Mouse (Mus musculus) hindbrain, embryonic 15.5 days (tissue): Measurements from ENCODE around the gene Rln1. TPM values are rescaled to one million over a fixed set of nuclear protein-coding genes. Genes with fewer than 3 reads are reported as not detected.
A peak's percentile ranks its signal among the peaks of the same experiment; 100 is the strongest.

ENCODE experiments used
- ATAC-seq: fragments of 200-750 bp; cut with Nextera tagmentation; 2 replicates; pipeline ENCODE4 v1.8.0; 2017; ENCODE audit warnings: low read depth, moderate number of reproducible peaks, moderate TSS enrichment; ENCODE audit not compliant: low FRiP score
- H3K27ac ChIP-seq: fragments of 300-500 bp; sonication (generic); replicated peaks from 2 replicates; pipeline ENCODE4 v1.5.1; 2015; ENCODE audit warnings: mild to moderate bottlenecking, inconsistent platforms
- H3K27me3 ChIP-seq: fragments of 300-500 bp; sonication (generic); 2 replicates; pipeline ENCODE4 v1.6.1; 2015; ENCODE audit warnings: control low read depth, inconsistent platforms
- H3K36me3 ChIP-seq: fragments of 300-500 bp; sonication (generic); 2 replicates; pipeline ENCODE4 v1.6.1; 2015; ENCODE audit warnings: control low read depth, inconsistent platforms
- H3K4me1 ChIP-seq: fragments of 300-500 bp; sonication (generic); replicated peaks from 2 replicates; pipeline ENCODE4 v1.6.1; 2015; ENCODE audit warnings: control low read depth, inconsistent platforms
- H3K4me2 ChIP-seq: fragments of 300-500 bp; sonication (generic); 2 replicates; pipeline ENCODE4 v1.6.1; 2015; ENCODE audit warnings: moderate library complexity, mild to moderate bottlenecking, inconsistent platforms
- H3K4me3 ChIP-seq: fragments of 300-500 bp; sonication (generic); 2 replicates; pipeline ENCODE4 v1.5.1; 2015; ENCODE audit warnings: mild to moderate bottlenecking, inconsistent platforms
- H3K9ac ChIP-seq: fragments of 300-500 bp; sonication (generic); 2 replicates; pipeline ENCODE4 v1.6.1; 2015; ENCODE audit warnings: inconsistent platforms
- H3K9me3 ChIP-seq: fragments of 300-500 bp; sonication (generic); 2 replicates; pipeline ENCODE4 v1.6.1; 2016; ENCODE audit warnings: control low read depth, inconsistent platforms
- WGBS: fragments of 180-500 bp; shearing (Covaris S2); methylation state at CpG from one replicate; pipeline ENCODE4 v1.1.7; 2015; 5-methylcytosine and 5-hydroxymethylcytosine counted together
- polyA plus RNA-seq: library from polyadenylated mRNA; unstranded; fragments of >200 nt; fragmentation: Nextera tagmentation; extraction: Ambion mirVana; gene quantifications from 2 replicates; pipeline ENCODE4 v1.2.1, GENCODE M21; 2015

Rln1 gene
- polyA plus RNA-seq, 1 experiment from 2014 or later = 3.0 TPM

DNA sequence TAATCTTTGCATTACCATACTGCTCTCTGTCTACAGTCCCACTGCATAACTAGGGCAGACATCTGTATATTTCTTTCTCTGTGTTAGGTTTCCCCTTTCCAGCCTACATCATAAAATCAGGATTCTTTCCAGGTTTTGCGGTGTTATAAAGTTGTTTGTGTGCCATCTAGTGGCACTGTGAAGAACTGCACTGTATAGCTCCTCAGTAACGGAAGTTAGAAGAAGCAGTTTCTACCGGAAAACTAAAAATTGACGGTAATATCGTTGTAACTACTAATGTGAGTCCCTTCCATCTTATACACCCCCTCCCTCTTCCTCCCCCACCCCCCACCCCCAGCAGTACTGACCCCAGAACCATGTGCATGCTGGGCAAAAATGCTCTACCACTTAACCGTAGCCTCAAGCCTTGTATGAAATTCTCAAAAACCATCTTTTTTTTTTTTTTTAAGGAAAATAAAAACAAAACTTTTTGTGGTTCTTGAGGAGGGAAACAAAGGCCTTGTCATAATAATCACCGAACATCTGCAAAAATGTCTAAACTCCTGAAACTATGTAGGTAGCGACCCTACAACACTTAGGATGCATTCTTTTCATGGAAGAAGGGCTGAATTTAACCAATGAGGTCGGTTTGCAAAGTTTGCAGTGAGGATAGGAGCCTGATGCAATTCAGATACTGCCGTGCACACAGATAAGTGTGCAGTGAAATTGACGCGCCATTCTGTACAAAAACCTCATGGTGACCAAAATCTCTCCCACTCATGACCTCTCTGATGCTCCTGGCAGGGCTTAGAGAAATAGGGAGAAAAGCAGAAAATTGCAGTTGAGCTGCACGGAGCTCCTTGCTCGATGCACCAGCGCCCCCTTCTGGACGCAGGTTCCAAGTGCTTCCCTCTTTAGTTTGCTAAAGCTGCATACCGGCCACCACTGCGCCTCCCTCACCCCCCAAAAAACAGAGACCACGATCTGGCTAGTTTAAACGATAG, 20.7 kb upstream of the Rln1 start:
- no peaks in the 10 kb centered on the region for H3K27me3 ChIP-seq
- peak overlapping the region; percentile 55 for H3K4me2 ChIP-seq
- H3K27ac ChIP-seq = 0 out of 2 replicates have a peak overlapping the region, but pooled peaks have one; percentile 48
- H3K36me3 ChIP-seq = peaks cover 21% of the 10 kb centered on the region
- ATAC-seq = peak; percentile 67
- H3K9me3 ChIP-seq = no peaks in the 10 kb centered on the region
- peak overlapping the region; percentile 30 for H3K4me3 ChIP-seq
- peaks cover 10% of the 10 kb centered on the region for H3K4me1 ChIP-seq
- 5% methylated on average over 20 of the region's 20 CpGs for WGBS
- H3K9ac ChIP-seq = peak overlapping the region; percentile 27; the same call in 1 of the 2 replicates

- ATAC-seq = no peak
- Histone ChIP-seq H3K9ac (no peak overlapping the region), H3K4me2 (no peak overlapping the region), H3K4me1 (peaks cover 6% of the 10 kb centered on the region), H3K27ac (no peak overlapping the region), H3K36me3 (peaks cover 10% of the 10 kb centered on the region; the same call in 1 of the 2 replicates), H3K9me3 (no peaks in the 10 kb centered on the region), H3K27me3 (no peaks in the 10 kb centered on the region), H3K4me3 (no peak overlapping the region)
- 18% methylated on average over 5 of the region's 5 CpGs for WGBS
Measured at GRCm38 (mm10) chr19:29350991-29351390, 16.5 kb upstream of the Rln1 start.

- no peaks in the 10 kb centered on the region for H3K4me1 ChIP-seq
- no peak overlapping the region for H3K4me3 ChIP-seq
- 77% methylated on average over 6 of the region's 6 CpGs for WGBS
- H3K9ac ChIP-seq = no peak overlapping the region
- no peaks in the 10 kb centered on the region for H3K9me3 ChIP-seq
- no peak overlapping the region for H3K4me2 ChIP-seq
- ATAC-seq = no peak
- peaks cover 8% of the 10 kb centered on the region; the same call in 1 of the 2 replicates for H3K36me3 ChIP-seq
- H3K27me3 ChIP-seq = no peaks in the 10 kb centered on the region
- no peak overlapping the region for H3K27ac ChIP-seq
Measured at GRCm38 (mm10) chr19:29345636-29346035, 11.2 kb upstream of the Rln1 start.

- no peak for ATAC-seq
- H3K9ac ChIP-seq = no peak overlapping the region
Measured at GRCm38 (mm10) chr19:29344868-29345267, 10.4 kb upstream of the Rln1 start.

DNA sequence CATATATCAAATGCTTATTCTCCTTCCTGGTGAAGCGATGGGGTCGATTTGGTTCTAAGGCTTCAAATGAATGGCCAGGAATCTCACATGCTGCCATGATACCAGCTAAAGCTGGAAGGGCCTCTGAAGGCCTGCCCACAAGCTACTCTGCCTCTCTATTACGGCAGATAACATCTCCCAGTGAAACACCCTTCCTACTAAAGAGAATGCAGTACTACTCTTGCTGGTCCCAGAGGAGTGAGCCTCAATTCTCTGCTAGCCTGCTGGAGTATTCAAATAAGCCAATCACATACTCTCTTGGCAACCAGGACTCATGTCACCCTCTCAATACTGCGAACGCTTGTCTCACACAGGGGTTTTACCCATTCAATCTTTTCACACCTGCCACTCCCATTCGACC, 7.8 kb upstream of the Rln1 start:
- H3K4me1 ChIP-seq = no peaks in the 10 kb centered on the region
- no peak overlapping the region for H3K4me3 ChIP-seq
- WGBS = 92% methylated on average over 6 of the region's 6 CpGs
- no peaks in the 10 kb centered on the region for H3K27me3 ChIP-seq
- no peaks in the 10 kb centered on the region for H3K9me3 ChIP-seq
- H3K27ac ChIP-seq = no peak overlapping the region
- no peak for ATAC-seq
- H3K36me3 ChIP-seq = no peaks in the 10 kb centered on the region
- no peak overlapping the region for H3K9ac ChIP-seq
- no peak overlapping the region for H3K4me2 ChIP-seq

More at GRCm38 (mm10) chr19:29344868-29345267, 10.4 kb upstream of the Rln1 start:
- H3K27ac ChIP-seq = no peak overlapping the region
- no peaks in the 10 kb centered on the region for H3K9me3 ChIP-seq
- peaks cover 4% of the 10 kb centered on the region; the same call in 1 of the 2 replicates for H3K36me3 ChIP-seq
- H3K4me3 ChIP-seq = no peak overlapping the region
- H3K4me2 ChIP-seq = no peak overlapping the region
- H3K27me3 ChIP-seq = no peaks in the 10 kb centered on the region
- no peaks in the 10 kb centered on the region for H3K4me1 ChIP-seq

GRCm38 (mm10) chr19:29341029-29341428, 6.6 kb upstream of the Rln1 start:
- Histone ChIP-seq H3K27me3 (no peaks in the 10 kb centered on the region), H3K4me2 (no peak overlapping the region), H3K9me3 (no peaks in the 10 kb centered on the region), H3K4me3 (no peak overlapping the region), H3K9ac (no peak overlapping the region), H3K27ac (no peak overlapping the region), H3K4me1 (no peaks in the 10 kb centered on the region), H3K36me3 (no peaks in the 10 kb centered on the region)
- WGBS = 87% methylated on average over 4 of the region's 4 CpGs
- ATAC-seq = no peak

- H3K27ac ChIP-seq = no peak overlapping the region
- no peaks in the 10 kb centered on the region for H3K27me3 ChIP-seq
- no peaks in the 10 kb centered on the region for H3K36me3 ChIP-seq
- ATAC-seq = no peak
- H3K4me3 ChIP-seq = no peak overlapping the region
- H3K4me2 ChIP-seq = no peak overlapping the region
- H3K9ac ChIP-seq = no peak overlapping the region
- H3K9me3 ChIP-seq = no peaks in the 10 kb centered on the region
- H3K4me1 ChIP-seq = peaks cover 10% of the 10 kb centered on the region; the same call in 1 of the 2 replicates
- WGBS = 91% methylated on average over 2 of the region's 2 CpGs
Measured at GRCm38 (mm10) chr19:29336624-29337023, 2.2 kb upstream of the Rln1 start.

- no peak overlapping the region for H3K27ac ChIP-seq
- H3K9me3 ChIP-seq = no peaks in the 10 kb centered on the region
- H3K27me3 ChIP-seq = 0 out of 2 replicates have a peak, but pooled peaks cover 6% of the 10 kb centered on the region
- no peak for ATAC-seq
- no peak overlapping the region for H3K4me2 ChIP-seq
- peaks cover 5% of the 10 kb centered on the region; the same call in 1 of the 2 replicates for H3K4me1 ChIP-seq
- H3K9ac ChIP-seq = no peak overlapping the region
- WGBS = 69% methylated on average over 13 of the region's 13 CpGs
- H3K36me3 ChIP-seq = no peaks in the 10 kb centered on the region
- no peak overlapping the region for H3K4me3 ChIP-seq
Measured at GRCm38 (mm10) chr19:29326822-29327552, 7.5 kb downstream of the Rln1 start.

GRCm38 (mm10) chr19:29326396-29326795, 8.1 kb downstream of the Rln1 start:
- Histone ChIP-seq H3K36me3 (no peaks in the 10 kb centered on the region), H3K4me2 (no peak overlapping the region), H3K9ac (no peak overlapping the region), H3K9me3 (no peaks in the 10 kb centered on the region), H3K4me3 (no peak overlapping the region), H3K4me1 (peaks cover 5% of the 10 kb centered on the region; the same call in 1 of the 2 replicates), H3K27ac (no peak overlapping the region), H3K27me3 (0 out of 2 replicates have a peak, but pooled peaks cover 6% of the 10 kb centered on the region)
- ATAC-seq = no peak
- 82% methylated on average over 4 of the region's 4 CpGs for WGBS

DNA sequence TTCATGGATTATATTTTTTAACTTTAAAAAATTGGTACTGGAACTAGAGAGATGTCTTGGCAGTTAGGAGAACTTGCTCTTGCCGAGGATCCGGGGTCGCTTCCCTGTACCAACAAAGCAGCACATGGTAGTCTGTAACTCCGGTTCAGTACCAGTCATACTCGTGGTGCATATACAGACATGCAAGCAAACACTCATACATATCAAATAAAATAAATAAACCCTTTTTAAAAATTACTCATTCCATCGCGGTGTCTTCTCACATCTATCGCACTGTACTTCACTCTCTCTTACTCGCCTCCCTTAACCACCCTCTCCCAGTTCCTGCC, 8.7 kb downstream of the Rln1 start:
- Histone ChIP-seq H3K27me3 (0 out of 2 replicates have a peak, but pooled peaks cover 6% of the 10 kb centered on the region), H3K4me2 (peak overlapping the region; percentile 63), H3K9ac (no peak overlapping the region), H3K9me3 (no peaks in the 10 kb centered on the region), H3K27ac (no peak overlapping the region), H3K4me1 (peaks cover 5% of the 10 kb centered on the region; the same call in 1 of the 2 replicates), H3K4me3 (no peak overlapping the region), H3K36me3 (no peaks in the 10 kb centered on the region)
- ATAC-seq = no peak
- WGBS = 76% methylated on average over 9 of the region's 9 CpGs

DNA sequence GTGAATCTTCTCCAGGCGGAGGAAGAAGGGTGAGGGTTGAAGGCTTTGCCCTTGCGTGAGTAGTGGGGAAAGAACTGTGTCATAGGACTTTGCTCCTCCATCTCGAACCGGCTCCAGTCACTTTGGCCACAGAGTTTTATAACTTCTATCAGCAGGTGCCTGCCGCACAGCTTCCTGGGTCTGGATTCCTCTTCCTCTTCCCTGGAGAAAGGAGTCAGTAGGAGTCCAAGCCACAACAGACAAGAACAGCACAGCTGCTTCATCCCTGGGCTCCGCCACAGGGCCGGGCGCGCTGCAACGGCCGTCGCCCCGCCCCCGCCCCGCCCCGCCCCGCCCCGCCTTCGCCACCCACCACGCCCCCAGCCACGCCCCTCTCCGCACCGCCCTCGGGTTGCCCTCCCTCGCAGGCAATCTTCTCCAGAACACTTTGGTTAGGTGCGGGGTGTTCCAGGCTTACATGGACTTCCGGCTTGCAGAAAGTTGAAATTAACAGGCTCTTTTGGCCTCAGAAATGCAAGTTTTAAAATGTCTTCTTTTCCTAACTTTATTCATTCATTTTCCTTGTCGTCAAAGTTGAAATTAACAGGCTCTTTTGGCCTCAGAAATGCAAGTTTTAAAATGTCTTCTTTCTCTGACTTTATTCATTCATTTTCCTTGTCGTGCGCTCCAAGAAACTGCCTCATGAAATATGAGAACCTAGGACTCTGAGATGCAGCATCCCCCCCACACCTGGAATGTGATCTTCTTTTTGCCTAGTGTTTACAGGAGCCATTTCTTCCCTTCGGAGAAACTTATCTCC, 9.2 kb downstream of the Rln1 start, which contains the start of gene Insl6:
Gene Insl6, minus strand, starts transcription at position 304 of the 799 bp plus-strand sequence.
- WGBS = 7% methylated on average over 29 of the region's 31 CpGs
- H3K4me1 ChIP-seq = peaks cover 5% of the 10 kb centered on the region; the same call in 1 of the 2 replicates
- no peaks in the 10 kb centered on the region for H3K9me3 ChIP-seq

More for the DNA sequence above, 9.2 kb downstream of the Rln1 start, which contains the start of gene Insl6:
- peak within 1 kb of the TSS; percentile 30 for H3K4me3 ChIP-seq
- no peak within 1 kb of the TSS for H3K9ac ChIP-seq
- H3K27me3 ChIP-seq = 0 out of 2 replicates have a peak, but pooled peaks cover 6% of the 10 kb centered on the region
- peak; percentile 89 for ATAC-seq
- H3K27ac ChIP-seq = no peak within 1 kb of the TSS
- H3K36me3 ChIP-seq = no peaks in the 10 kb centered on the region
- peak within 1 kb of the TSS; percentile 63 for H3K4me2 ChIP-seq
